Mouse (Mus musculus): ENCODE measurements around the gene Sln.
A peak's percentile ranks its signal among the peaks of the same experiment; 100 is the strongest.

The Sln gene

DNA sequence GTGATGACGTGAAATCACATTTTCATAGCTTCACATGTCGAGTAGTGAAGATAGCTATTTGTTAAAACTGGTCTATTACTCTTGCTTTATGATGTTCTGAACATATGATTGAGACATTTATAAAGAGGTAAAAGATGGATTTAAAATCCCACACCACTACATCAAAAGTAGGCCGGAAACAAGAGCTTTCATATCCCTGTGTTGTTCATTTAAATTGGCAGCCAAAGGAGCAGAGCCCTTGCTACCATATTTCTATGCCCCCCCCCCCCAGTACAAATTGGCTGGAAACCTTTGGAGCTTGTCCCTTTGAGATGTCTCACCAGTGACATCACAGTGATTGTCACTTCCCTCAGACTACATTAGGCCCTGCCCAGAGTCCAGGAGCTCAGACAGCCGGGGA lies at the start of gene Sln:
Gene Sln, plus strand, starts transcription at position 301 of the 400 bp plus-strand sequence.
- no peak for DNase-seq

DNA sequence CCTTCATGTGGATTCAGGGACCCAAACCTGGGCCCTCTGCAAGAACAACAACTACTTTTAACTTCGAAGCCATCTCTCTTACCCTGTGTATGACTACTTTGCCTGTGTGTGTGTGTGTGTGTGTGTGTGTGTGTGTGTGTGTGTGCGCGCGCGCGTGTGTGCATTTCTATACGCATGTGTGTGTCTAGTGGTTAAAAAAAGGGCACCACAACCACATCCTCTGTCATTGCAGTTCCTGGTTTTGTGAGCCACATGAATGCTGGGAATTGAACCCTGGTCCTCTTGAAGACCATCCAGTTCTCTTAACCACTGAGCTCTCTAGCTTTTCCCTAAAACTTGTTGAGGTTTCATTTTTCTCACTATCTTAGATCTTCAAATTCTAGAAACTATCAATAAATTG lies 47.0 kb upstream of the Sln start:
- DNase-seq = no peak

- no peak for DNase-seq
Observed at GRCm38 (mm10) chr9:53806496-53807086, 43.4 kb upstream of the Sln start.

- DNase-seq = no peak
Observed at GRCm38 (mm10) chr9:53813418-53813817, 36.5 kb upstream of the Sln start.

- peak; percentile 74 for DNase-seq
Observed at GRCm38 (mm10) chr9:53818760-53819159, 31.2 kb upstream of the Sln start.

DNA sequence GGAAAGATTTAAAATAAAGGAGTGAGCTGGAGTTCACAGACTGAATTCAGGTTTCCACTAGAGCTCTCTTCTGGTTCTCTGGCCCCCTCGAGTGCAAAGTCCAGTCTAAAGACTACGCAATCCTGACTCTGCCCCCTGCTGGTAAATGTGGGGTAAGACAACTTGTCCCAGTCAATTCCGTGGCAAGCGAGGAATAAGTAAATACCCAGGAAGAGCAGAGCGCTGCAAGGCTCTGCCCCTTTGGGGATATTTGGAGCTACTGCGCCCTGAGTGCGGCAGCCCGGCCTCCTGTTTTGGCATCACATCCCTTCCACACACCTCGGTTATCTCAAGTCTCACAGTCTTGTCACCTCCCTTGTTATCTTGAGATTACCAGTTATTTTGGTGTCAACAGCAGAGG lies 24.6 kb upstream of the Sln start:
- DNase-seq = peak; percentile 12

DNA sequence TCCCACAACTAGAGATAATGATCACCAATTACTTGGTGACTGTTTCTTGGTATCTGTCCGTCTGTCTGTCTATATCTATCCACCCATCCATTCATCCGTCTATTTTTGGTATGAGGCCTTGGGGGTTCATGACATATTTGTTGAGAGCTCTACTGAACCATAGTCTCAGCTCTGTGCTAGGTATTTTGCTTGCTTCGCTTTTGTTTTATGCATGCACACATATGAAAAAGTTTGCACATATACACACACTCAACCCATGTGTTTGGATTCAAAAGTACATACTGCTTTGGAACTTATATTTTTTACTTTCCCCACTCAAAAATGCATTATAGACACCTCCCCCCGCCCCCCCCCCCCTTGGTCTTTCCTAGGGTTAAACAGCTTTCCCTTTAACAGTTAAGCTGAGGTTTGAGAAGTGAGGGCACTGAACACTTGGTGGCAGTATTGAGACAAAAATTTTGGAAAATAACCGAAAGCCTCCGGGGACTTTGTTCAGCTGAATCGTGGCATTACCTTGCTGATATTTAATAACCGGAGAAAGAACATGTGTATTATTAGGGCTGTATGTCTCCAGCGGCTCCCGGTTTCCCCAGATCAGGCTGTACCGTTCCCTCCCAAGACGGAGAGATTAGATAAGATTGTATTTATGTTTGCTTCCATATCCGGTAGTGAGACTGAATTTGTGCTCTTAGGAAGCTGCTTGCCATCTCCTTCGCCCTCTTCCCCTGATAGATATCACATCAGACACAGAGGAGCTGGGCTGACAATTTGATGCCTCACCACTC lies 20.7 kb upstream of the Sln start:
- DNase-seq = peak; percentile 33

- DNase-seq = no peak
Observed at GRCm38 (mm10) chr9:53829866-53830209, 20.1 kb upstream of the Sln start.

DNA sequence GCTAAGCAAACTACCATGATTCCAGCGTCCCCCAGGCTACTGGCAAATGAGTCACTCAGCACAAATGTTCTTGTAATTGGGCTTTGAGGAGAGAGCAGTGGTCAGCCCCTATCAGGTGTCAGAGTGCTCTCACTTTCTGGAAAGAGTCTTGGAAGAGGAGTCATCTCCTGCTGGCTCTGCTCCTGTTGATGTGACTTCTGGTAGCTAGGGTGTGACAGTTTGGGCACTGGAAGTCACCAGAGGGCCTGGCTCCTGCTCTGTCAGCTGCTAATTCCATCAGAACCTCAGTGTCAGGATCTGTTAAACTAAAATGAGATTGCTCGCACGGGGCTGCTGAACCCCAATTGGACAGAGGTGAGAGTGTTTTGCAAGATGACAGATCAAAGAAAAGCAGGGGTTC lies 14.9 kb upstream of the Sln start:
- no peak for DNase-seq

DNA sequence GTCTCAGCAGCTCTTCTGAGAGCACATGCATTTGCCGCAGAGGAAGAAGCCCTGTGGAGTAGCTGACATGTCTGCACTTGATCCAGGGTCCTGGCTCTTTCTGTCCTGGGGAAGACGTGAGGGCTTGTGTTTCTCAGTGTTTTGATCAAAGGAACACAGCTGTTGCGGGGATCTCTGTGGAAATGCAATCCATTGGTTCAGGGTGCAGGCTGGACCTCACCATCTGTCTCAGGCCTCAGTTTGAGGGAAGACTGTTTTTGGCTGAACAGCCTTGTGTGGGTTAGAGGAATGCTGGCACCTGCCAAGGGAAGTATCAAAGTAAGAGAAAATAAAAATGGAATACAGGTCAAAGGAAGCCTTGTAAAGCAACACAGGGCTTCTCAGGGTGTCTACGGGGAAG lies 14.0 kb upstream of the Sln start:
- no peak for DNase-seq

GRCm38 (mm10) chr9:53838816-53839215 lies 11.1 kb upstream of the Sln start:
- no peak for DNase-seq

- no peak for DNase-seq
Observed at GRCm38 (mm10) chr9:53848548-53848947, 1.4 kb upstream of the Sln start.

DNA sequence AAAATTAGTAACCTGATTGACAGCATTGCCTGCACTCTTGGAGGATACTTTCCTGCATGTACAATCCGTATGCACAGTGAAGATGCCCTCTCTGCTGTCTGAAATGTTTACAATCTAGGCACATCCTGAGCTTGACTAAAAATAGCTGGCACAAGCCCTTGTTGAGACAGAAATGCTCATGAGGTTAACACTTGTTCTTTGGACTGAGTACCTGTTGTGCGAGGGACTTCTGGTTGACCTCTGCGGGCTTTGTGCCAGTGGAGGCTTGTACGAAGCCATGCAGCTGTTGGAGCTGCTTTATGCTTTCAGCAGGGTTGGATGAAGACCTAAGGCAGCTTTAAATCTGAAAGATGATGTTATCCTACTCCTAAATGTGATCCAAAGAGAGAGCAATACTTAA lies 2.2 kb downstream of the Sln start:
- no peak for DNase-seq

- DNase-seq = no peak
Observed at GRCm38 (mm10) chr9:53853672-53854071, 3.7 kb downstream of the Sln start.

- no peak for DNase-seq
Observed at GRCm38 (mm10) chr9:53854525-53854924, 4.6 kb downstream of the Sln start.

DNA sequence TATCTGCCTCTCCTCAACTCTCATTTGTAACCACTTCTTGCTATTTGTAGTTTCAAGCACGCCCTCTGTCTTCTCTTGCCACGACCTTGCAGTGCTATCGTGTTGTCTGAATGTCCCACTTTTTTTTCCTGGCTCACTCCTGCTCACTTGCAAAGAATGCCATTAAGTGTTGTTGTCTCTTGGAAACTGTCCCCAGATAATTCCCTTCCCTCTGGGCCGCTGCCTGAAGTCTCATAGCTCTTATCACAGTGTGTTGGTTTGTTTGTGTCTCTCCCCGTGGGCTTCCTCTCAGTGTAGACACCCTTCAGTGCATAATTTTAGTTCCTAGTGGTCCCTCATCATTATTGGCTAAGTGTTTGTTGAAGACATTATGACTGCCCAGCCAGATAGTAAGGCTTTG lies 7.9 kb downstream of the Sln start:
- no peak for DNase-seq

DNA sequence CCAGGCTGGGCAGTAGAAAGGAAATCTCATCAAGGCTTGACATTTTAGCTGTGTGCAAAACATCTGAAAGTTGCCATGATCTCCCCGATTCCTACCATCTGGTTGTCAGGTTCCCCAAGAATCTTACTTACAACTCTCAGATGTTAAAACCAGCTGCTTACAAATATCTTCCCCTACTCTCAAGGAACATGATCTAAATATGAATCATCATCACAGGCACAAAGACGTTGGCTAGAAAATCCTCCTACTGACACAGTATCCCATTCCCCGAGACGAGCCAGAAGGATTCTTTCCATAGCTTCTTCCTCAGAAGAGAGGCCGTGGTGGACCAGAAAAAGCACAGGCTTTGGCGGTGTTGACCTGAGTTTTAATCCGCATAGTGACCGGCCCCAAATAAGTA lies 23.3 kb downstream of the Sln start:
- no peak for DNase-seq

- no peak for DNase-seq
Observed at GRCm38 (mm10) chr9:53877423-53877822, 27.5 kb downstream of the Sln start.

GRCm38 (mm10) chr9:53883588-53884280 lies 33.8 kb downstream of the Sln start:
- DNase-seq = no peak

- peak; percentile 81 for DNase-seq
Observed at GRCm38 (mm10) chr9:53890075-53890474, 40.1 kb downstream of the Sln start.

DNA sequence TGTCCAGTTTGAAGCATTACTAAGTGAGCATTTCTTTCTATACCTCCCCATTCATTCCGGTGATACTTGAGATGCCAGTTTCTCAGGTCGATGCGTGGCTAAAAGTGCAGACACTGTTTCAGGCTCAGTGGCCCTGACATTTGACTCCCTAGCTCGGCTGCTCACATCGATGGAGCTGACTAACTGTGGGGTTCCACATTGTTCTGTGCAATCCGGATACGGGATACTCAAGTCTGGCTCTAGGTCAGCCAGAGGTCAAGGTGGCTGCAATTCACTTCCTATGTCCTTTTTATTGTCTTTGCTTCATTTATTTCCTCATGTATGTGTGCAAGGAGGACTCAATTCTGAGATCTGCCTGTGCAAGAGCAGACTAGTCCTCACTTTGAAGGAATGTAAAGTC lies 45.9 kb downstream of the Sln start:
- DNase-seq = no peak

DNA sequence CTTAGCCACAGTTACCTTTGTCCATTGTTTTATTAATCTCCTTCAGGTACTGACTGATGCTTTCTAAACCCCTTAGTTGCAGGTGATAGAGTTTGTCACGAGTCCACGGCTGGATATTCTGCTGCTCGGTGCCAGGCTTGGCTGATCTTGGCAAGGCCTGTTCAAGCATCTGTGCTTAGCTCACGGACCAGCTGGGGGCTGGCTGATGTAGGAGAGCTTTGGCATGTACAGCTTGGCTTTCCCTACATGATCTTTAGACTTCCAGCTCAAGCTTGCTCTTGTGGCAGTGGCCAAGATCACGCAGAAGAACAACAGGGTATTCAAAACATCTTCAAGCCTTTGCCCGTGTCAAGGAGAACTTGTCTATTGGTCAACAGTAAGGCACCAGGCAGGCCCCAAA lies 49.9 kb downstream of the Sln start:
- DNase-seq = peak; percentile 35

DNA sequence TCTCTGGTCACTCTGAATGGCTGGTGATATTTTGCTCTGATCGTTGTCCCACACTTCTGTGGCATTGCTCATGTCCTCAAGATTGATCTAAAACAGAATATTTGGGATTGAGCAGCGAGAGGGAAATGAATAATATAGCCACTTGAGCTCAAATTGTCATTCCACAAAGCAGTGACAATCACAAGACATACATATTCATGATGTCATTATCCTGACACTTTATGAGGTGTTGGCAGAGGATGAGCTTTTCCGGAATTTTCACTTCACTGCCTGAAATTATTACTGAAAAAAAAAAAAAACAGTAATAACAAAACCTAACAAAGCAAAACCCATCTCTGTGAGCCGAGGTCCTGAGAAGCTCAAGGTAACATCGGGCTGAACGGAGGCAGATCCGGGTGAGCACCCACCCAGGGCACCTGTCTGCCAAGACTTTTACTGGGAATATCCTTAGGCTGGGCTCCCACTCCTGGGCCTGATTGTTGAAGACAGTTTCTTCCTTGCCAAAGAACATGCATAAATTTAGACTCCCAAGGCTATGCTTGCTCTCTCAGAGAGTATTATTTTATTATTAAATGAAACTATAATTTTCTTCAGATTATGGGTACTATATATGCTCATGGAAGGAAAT lies 53.4 kb downstream of the Sln start:
- DNase-seq = peak; percentile 23

Measured in right cerebral cortex, postnatal 14 days (tissue).